Mouse (Mus musculus): ENCODE measurements at regions not wholly inside any gene's neighbourhood (a gene's known extent, or its start where the extent isn't known, plus 50 kb on each side); places are given as distances from the start of the nearest gene placed in this dataset.

- no peak for TF ChIP-seq CTCF (IDR thresholded peaks at IDR 0.05; ENCODE audit: borderline replicate concordance, extremely low read depth, insufficient read depth, insufficient read length)
- TF ChIP-seq POLR2A (IDR thresholded peaks at IDR 0.05; ENCODE audit: borderline replicate concordance, extremely low read depth, insufficient read depth, insufficient read length, poor library complexity, severe bottlenecking), result no peak
Measured at GRCm38 (mm10) chr11:37424312-37425169, 188.8 kb upstream of the Tenm2 start.

All from brain, embryonic 14.5 days (tissue).